Mouse (Mus musculus) heart, adult 2 months (tissue): ENCODE results near the gene Rfc3.
"Not testable (repeated sequence)": the region's sequence is repeated elsewhere in the genome, so short reads cannot be mapped to it uniquely, and the experiment has no call there.

Experiments used
- CTCF ChIP-seq: fragments of 200-600 bp; IDR thresholded peaks from 2 replicates; pipeline ENCODE4 v1.8.1; 2022; ENCODE audit warnings: antibody characterized with exemption, mild to moderate bottlenecking, moderate library complexity
- EP300 ChIP-seq: fragments of 200-500 bp; IDR thresholded peaks from 2 replicates; pipeline ENCODE4 v1.6.1; 2011; ENCODE audit warnings: low read depth, low read length, control low read depth; ENCODE audit not compliant: insufficient read depth
- POLR2A ChIP-seq: fragments of 200-500 bp; IDR thresholded peaks from 2 replicates; pipeline ENCODE4 v1.6.1; 2011; ENCODE audit warnings: mild to moderate bottlenecking, low read depth, low read length, control low read depth; ENCODE audit not compliant: insufficient read depth

- TF ChIP-seq CTCF, POLR2A, EP300: not testable (repeated sequence)
Observed at GRCm38 (mm10) chr5:151693636-151694035, 42.6 kb upstream of the Rfc3 start.
